Comparison of ENCODE assay signal across 25 mouse cellular contexts in the genomic region with DNA sequence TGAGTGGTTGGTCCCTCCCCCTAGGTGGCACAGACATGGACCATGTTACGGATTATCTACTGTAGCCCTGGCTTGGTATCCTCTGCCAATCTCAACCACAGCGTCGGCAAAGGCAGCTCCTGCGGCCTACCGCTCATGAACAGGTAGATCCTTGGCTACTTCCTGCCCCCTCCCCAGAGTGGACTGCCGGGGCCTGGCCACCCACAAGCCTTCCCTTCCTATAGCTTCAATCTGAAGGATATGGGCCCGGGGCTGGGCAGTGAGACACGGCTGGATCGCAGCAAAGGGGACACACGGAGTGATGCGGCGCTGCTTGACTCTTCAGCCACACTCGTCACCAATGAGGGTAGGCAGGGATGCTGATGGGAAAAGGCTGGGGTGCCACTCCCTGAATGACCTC. TPM values are rescaled to one million over a fixed set of nuclear protein-coding genes. Genes with fewer than 3 reads are reported as not detected.
DNase-seq lines count a peak whose midpoint lies in the region; ATAC-seq lines count a peak whose summit lies in the region.
"Had no signal": no experiment of that assay in that cellular context is flagged by ENCODE, and none has a peak within 500 bp of the region (broad histone marks: within the 10 kb centered on the region; RNA-seq: fewer than 3 reads in every experiment).

No protein-coding gene starts in this region.

- no peak overlapping the region for H3K27ac ChIP-seq in midbrain, embryonic 10.5 days (replicated peaks)
- no peak overlapping the region for H3K27ac ChIP-seq in midbrain, embryonic 13.5 days
- no peak overlapping the region for H3K27ac ChIP-seq in embryonic facial prominence, embryonic 10.5 days (replicated peaks)
- no peak overlapping the region for H3K27ac ChIP-seq in neural tube, embryonic 15.5 days (replicated peaks)
- H3K27ac ChIP-seq: embryonic facial prominence, embryonic 12.5 days; heart, embryonic 15.5 days; hindbrain, embryonic 15.5 days; kidney, embryonic 15.5 days; liver, embryonic 12.5 days; stomach, embryonic 15.5 days had no signal

- no peaks in the 10 kb centered on the region for H3K9me3 ChIP-seq in midbrain, embryonic 10.5 days (replicated peaks)
- H3K9me3 ChIP-seq in midbrain, embryonic 13.5 days: no peaks in the 10 kb centered on the region
- no peaks in the 10 kb centered on the region for H3K9me3 ChIP-seq in embryonic facial prominence, embryonic 10.5 days
- no peaks in the 10 kb centered on the region for H3K9me3 ChIP-seq in neural tube, embryonic 15.5 days (replicated peaks)
- H3K9me3 ChIP-seq: embryonic facial prominence, embryonic 12.5 days; heart, embryonic 15.5 days; hindbrain, embryonic 15.5 days; kidney, embryonic 15.5 days; liver, embryonic 12.5 days; stomach, embryonic 15.5 days had no signal

- H3K4me1 ChIP-seq in midbrain, embryonic 10.5 days: peaks cover 84% of the 10 kb centered on the region
- peaks cover 81% of the 10 kb centered on the region for H3K4me1 ChIP-seq in midbrain, embryonic 13.5 days (replicated peaks)
- peaks cover 76% of the 10 kb centered on the region for H3K4me1 ChIP-seq in embryonic facial prominence, embryonic 10.5 days
- H3K4me1 ChIP-seq in neural tube, embryonic 15.5 days: peaks cover 83% of the 10 kb centered on the region

- peaks cover 60% of the 10 kb centered on the region for H3K36me3 ChIP-seq in midbrain, embryonic 10.5 days
- peaks cover 51% of the 10 kb centered on the region for H3K36me3 ChIP-seq in midbrain, embryonic 13.5 days
- peaks cover 59% of the 10 kb centered on the region for H3K36me3 ChIP-seq in embryonic facial prominence, embryonic 10.5 days (replicated peaks)
- peaks cover 43% of the 10 kb centered on the region for H3K36me3 ChIP-seq in neural tube, embryonic 15.5 days

- H3K4me3 ChIP-seq in midbrain, embryonic 10.5 days: peak overlapping the region; percentile 89; the same call in 1 of the 2 replicates
- no peak overlapping the region for H3K4me3 ChIP-seq in midbrain, embryonic 13.5 days (replicated peaks)
- H3K4me3 ChIP-seq in embryonic facial prominence, embryonic 10.5 days: peak overlapping the region; percentile 81
- H3K4me3 ChIP-seq in neural tube, embryonic 15.5 days (replicated peaks): no peak overlapping the region
- H3K4me3 ChIP-seq: embryonic facial prominence, embryonic 12.5 days; heart, embryonic 15.5 days; hindbrain, embryonic 15.5 days; kidney, embryonic 15.5 days; liver, embryonic 12.5 days; stomach, embryonic 15.5 days had no signal

- H3K9ac ChIP-seq in midbrain, embryonic 13.5 days (replicated peaks): no peak overlapping the region; the same call in 1 of the 2 replicates
- 0 out of 2 replicates have a peak overlapping the region, but pooled peaks have one; percentile 7 for H3K9ac ChIP-seq in neural tube, embryonic 15.5 days (replicated peaks)
- H3K9ac ChIP-seq: embryonic facial prominence, embryonic 12.5 days; heart, embryonic 15.5 days; hindbrain, embryonic 15.5 days; kidney, embryonic 15.5 days; liver, embryonic 12.5 days; liver, postnatal 0 days; stomach, embryonic 15.5 days had no signal

- H3K4me2 ChIP-seq in midbrain, embryonic 13.5 days (replicated peaks): no peak overlapping the region
- no peak overlapping the region for H3K4me2 ChIP-seq in neural tube, embryonic 15.5 days
- H3K4me2 ChIP-seq: embryonic facial prominence, embryonic 12.5 days; heart, embryonic 15.5 days; hindbrain, embryonic 15.5 days; kidney, embryonic 15.5 days; liver, embryonic 12.5 days; stomach, embryonic 15.5 days had no signal

- no peak for ATAC-seq in midbrain, embryonic 13.5 days
- no peak for ATAC-seq in neural tube, embryonic 15.5 days (ENCODE audit: low FRiP score)
- ATAC-seq: CD4-positive, CD25-positive, alpha-beta regulatory T cell, adult 4 months; forebrain, embryonic 16.5 days; liver, embryonic 12.5 days; liver, postnatal 0 days; midbrain, embryonic 16.5 days had no signal

- no peaks in the 10 kb centered on the region for H3K27me3 ChIP-seq in midbrain, embryonic 10.5 days (ENCODE audit: low read depth, poor library complexity, severe bottlenecking)
- no peaks in the 10 kb centered on the region for H3K27me3 ChIP-seq in midbrain, embryonic 13.5 days
- H3K27me3 ChIP-seq in embryonic facial prominence, embryonic 10.5 days (replicated peaks; ENCODE audit: low read depth, poor library complexity, severe bottlenecking): peaks cover 4% of the 10 kb centered on the region; the same call in 1 of the 2 replicates
- no peaks in the 10 kb centered on the region for H3K27me3 ChIP-seq in neural tube, embryonic 15.5 days (replicated peaks)
- H3K27me3 ChIP-seq: embryonic facial prominence, embryonic 12.5 days; hindbrain, embryonic 15.5 days had no signal

- WGBS in midbrain, embryonic 10.5 days: 99% methylated on average over 13 of the region's 13 CpGs
- 95% methylated on average over 13 of the region's 13 CpGs for WGBS in midbrain, embryonic 13.5 days
- WGBS in embryonic facial prominence, embryonic 10.5 days: 92% methylated on average over 13 of the region's 13 CpGs
- 96% methylated on average over 13 of the region's 13 CpGs for WGBS in neural tube, embryonic 15.5 days

- peak; percentile 91 for DNase-seq in heart, adult 11 months
- DNase-seq in heart, adult 8-10 months (ENCODE audit: low spot score): no peak
- DNase-seq in midbrain, embryonic 10.5 days (ENCODE audit: low spot score): no peak
- DNase-seq in embryonic facial prominence, embryonic 10.5 days (ENCODE audit: low spot score): no peak
- DNase-seq in left cerebral cortex, adult 8-10 months (ENCODE audit: low spot score in 2 of 2): no peak
- DNase-seq: adrenal gland, adult 8-10 months; cerebellum, adult 8-10 months; cerebellum, postnatal 36 days; heart, postnatal 36 days; kidney, adult 18-20 months; liver, postnatal 0 days; lung, postnatal 36 days; right cerebral cortex, postnatal 25 days; thymus, postnatal 36 days had no signal

RNA-seq across cellular contexts. Expression of gene Jmjd8, which starts 1.7 kb away (rescaled TPM):
- total RNA-seq in heart, adult 8-10 months (2022): 10 to 100 TPM; 34.2 to 39.6 (median 34.8) TPM
- 58.7 and 68.4 TPM in 2 replicates for polyA plus RNA-seq in midbrain, embryonic 10.5 days (2016; fragmentation: Nextera tagmentation; extraction: Ambion mirVana)
- polyA plus RNA-seq in midbrain, embryonic 13.5 days (2015; fragmentation: Nextera tagmentation; extraction: Ambion mirVana): 72.8 and 74.6 TPM in 2 replicates
- polyA plus RNA-seq in embryonic facial prominence, embryonic 10.5 days (2016; fragmentation: Nextera tagmentation; extraction: Ambion mirVana): 50.5 and 55.1 TPM in 2 replicates
- 48.5 and 49.8 TPM in 2 replicates for polyA plus RNA-seq in neural tube, embryonic 15.5 days (2015; fragmentation: Nextera tagmentation; extraction: Ambion mirVana)
- 10 to 100 TPM; 52.6 to 63.8 (median 56.4) TPM for total RNA-seq in left cerebral cortex, adult 8-10 months (2022)

RNA-seq across cellular contexts. Expression of gene Wdr24, which starts 3.6 kb away (rescaled TPM):
- 10 to 100 TPM; 11.2 to 12.6 (median 12.1) TPM for total RNA-seq in heart, adult 8-10 months (2022)
- polyA plus RNA-seq in midbrain, embryonic 10.5 days (2016; fragmentation: Nextera tagmentation; extraction: Ambion mirVana): 31.7 and 32.2 TPM in 2 replicates
- 31.1 and 31.2 TPM in 2 replicates for polyA plus RNA-seq in midbrain, embryonic 13.5 days (2015; fragmentation: Nextera tagmentation; extraction: Ambion mirVana)
- polyA plus RNA-seq in embryonic facial prominence, embryonic 10.5 days (2016; fragmentation: Nextera tagmentation; extraction: Ambion mirVana): 31.0 and 31.4 TPM in 2 replicates
- 26.5 and 29.9 TPM in 2 replicates for polyA plus RNA-seq in neural tube, embryonic 15.5 days (2015; fragmentation: Nextera tagmentation; extraction: Ambion mirVana)
- total RNA-seq in left cerebral cortex, adult 8-10 months (2022): 10 to 100 TPM; 22.1 to 28.5 (median 26.8) TPM

RNA-seq across cellular contexts. Expression of gene Stub1, which starts 6.2 kb away (rescaled TPM):
- total RNA-seq in heart, adult 8-10 months (2022): 100 to 1,000 TPM; 129 to 137 (median 130) TPM
- 381 and 403 TPM in 2 replicates for polyA plus RNA-seq in midbrain, embryonic 10.5 days (2016; fragmentation: Nextera tagmentation; extraction: Ambion mirVana)
- 314 and 316 TPM in 2 replicates for polyA plus RNA-seq in midbrain, embryonic 13.5 days (2015; fragmentation: Nextera tagmentation; extraction: Ambion mirVana)
- 396 and 400 TPM in 2 replicates for polyA plus RNA-seq in embryonic facial prominence, embryonic 10.5 days (2016; fragmentation: Nextera tagmentation; extraction: Ambion mirVana)
- 380 TPM in 2 replicates for polyA plus RNA-seq in neural tube, embryonic 15.5 days (2015; fragmentation: Nextera tagmentation; extraction: Ambion mirVana)
- 100 to 1,000 TPM; 168 to 175 (median 172) TPM for total RNA-seq in left cerebral cortex, adult 8-10 months (2022)

RNA-seq across cellular contexts. Expression of gene Rhbdl1, which starts 10.1 kb away (rescaled TPM):
- total RNA-seq in heart, adult 8-10 months (2022): 1 to 10 TPM in 3 of 4 experiments, under 1 TPM in 1; 0.97 to 5.1 (median 1.6) TPM
- 1.7 and 2.7 TPM in 2 replicates for polyA plus RNA-seq in midbrain, embryonic 10.5 days (2016; fragmentation: Nextera tagmentation; extraction: Ambion mirVana)
- 17.3 and 18.1 TPM in 2 replicates for polyA plus RNA-seq in midbrain, embryonic 13.5 days (2015; fragmentation: Nextera tagmentation; extraction: Ambion mirVana)
- 1.2 and 1.4 TPM in 2 replicates for polyA plus RNA-seq in embryonic facial prominence, embryonic 10.5 days (2016; fragmentation: Nextera tagmentation; extraction: Ambion mirVana)
- 45.9 and 56.9 TPM in 2 replicates for polyA plus RNA-seq in neural tube, embryonic 15.5 days (2015; fragmentation: Nextera tagmentation; extraction: Ambion mirVana)
- 10 to 100 TPM; 32.6 to 42.3 (median 37.5) TPM for total RNA-seq in left cerebral cortex, adult 8-10 months (2022)
- polyA plus RNA-seq: CD4-positive, CD25-positive, alpha-beta regulatory T cell, adult 4 months had no signal

RNA-seq across cellular contexts. Expression of gene Gm20683, which starts 14.6 kb away (rescaled TPM):
- total RNA-seq in heart, adult 8-10 months (2022): 1 to 10 TPM; 2.2 to 4.4 (median 3.8) TPM
- 1.7 and 2.2 TPM in 2 replicates for polyA plus RNA-seq in midbrain, embryonic 10.5 days (2016; fragmentation: Nextera tagmentation; extraction: Ambion mirVana)
- 7.5 and 8.0 TPM in 2 replicates for polyA plus RNA-seq in midbrain, embryonic 13.5 days (2015; fragmentation: Nextera tagmentation; extraction: Ambion mirVana)
- polyA plus RNA-seq in embryonic facial prominence, embryonic 10.5 days (2016; fragmentation: Nextera tagmentation; extraction: Ambion mirVana): 0.92 and 1.4 TPM in 2 replicates
- polyA plus RNA-seq in neural tube, embryonic 15.5 days (2015; fragmentation: Nextera tagmentation; extraction: Ambion mirVana): 11.6 and 14.6 TPM in 2 replicates
- 10 to 100 TPM; 19.4 to 25.5 (median 21.2) TPM for total RNA-seq in left cerebral cortex, adult 8-10 months (2022)

Comparison
In these comparisons a context has a peak if more than half of its experiments do, and no peak if none do; other contexts are left out.
1. H3K4me3 ChIP-seq: peak in midbrain, embryonic 10.5 days (single experiment) and embryonic facial prominence, embryonic 10.5 days (single experiment); none in midbrain, embryonic 13.5 days (single experiment) and neural tube, embryonic 15.5 days (single experiment).